Mouse (Mus musculus): ENCODE data around the gene Tbl2. TPM values are rescaled to one million over a fixed set of nuclear protein-coding genes. Genes with fewer than 3 reads are reported as not detected.

Gene Tbl2
- polyA plus RNA-seq, 2 experiments = 5.5 to 10.2 TPM

GRCm38 (mm10) chr5:135186621-135187348 is 37.3 kb downstream of the Tbl2 start, which contains the start of gene Baz1b:
Gene Baz1b, plus strand, starts transcription at chr5:135187264.
- H3K9ac ChIP-seq (replicated peaks) = peak within 1 kb of the TSS; percentile 86
- H3K27me3 ChIP-seq (ENCODE audit: control insufficient read depth, insufficient read depth, low read length) = no peaks in the 10 kb centered on the region
- peaks cover 12 to 15% of the 10 kb centered on the region in 2 experiments for H3K4me1 ChIP-seq (replicated peaks; ENCODE audit: control insufficient read depth in 2 of 2, insufficient read depth in 2 of 2, low read length in 1 of 2)
- peak within 1 kb of the TSS; percentile 80 for H3K4me2 ChIP-seq (ENCODE audit: low read depth)
- H3K36me3 ChIP-seq (replicated peaks; ENCODE audit: control insufficient read depth, insufficient read depth, low read depth) = peaks cover 26% of the 10 kb centered on the region
- ATAC-seq (ENCODE audit: insufficient read depth) (peak; percentile 95), DNase-seq (ENCODE audit: low read depth in 3 of 3, low spot score in 3 of 3) (peak; percentile 95)
- under 1% methylated on average over 55 of the region's 57 CpGs for WGBS (ENCODE audit: insufficient replicate concordance)
- H3K4me3 ChIP-seq (ENCODE audit: insufficient read depth in 1 of 2, low read depth in 2 of 2, low read length in 2 of 2) = peak within 1 kb of the TSS; percentile 87 to 89
- no peaks in the 10 kb centered on the region for H3K9me3 ChIP-seq (ENCODE audit: control insufficient read depth, low read length)
- TF ChIP-seq EP300 (IDR thresholded peaks at IDR 0.05; ENCODE audit: low read depth) = no peak
- no peak for TF ChIP-seq CTCF (IDR thresholded peaks at IDR 0.05; ENCODE audit: low read depth)
- peak within 1 kb of the TSS; percentile 87 for H3K27ac ChIP-seq

GRCm38 (mm10) chr5:135187349-135188213 is 38.1 kb downstream of the Tbl2 start:
- under 1% methylated on average over 99 of the region's 102 CpGs for WGBS (ENCODE audit: insufficient replicate concordance)
- H3K9me3 ChIP-seq (ENCODE audit: control insufficient read depth, low read length) = no peaks in the 10 kb centered on the region
- DNase-seq (ENCODE audit: low read depth in 3 of 3, low spot score in 3 of 3) (peak in 2 of 3 experiments; percentile 50 to 57), ATAC-seq (ENCODE audit: insufficient read depth) (peak; percentile 73)
- peak overlapping the region; percentile 86 for H3K9ac ChIP-seq (replicated peaks)
- H3K27ac ChIP-seq = peak overlapping the region; percentile 87
- H3K4me3 ChIP-seq (ENCODE audit: insufficient read depth in 1 of 2, low read depth in 2 of 2, low read length in 2 of 2) = peak overlapping the region; percentile 80 to 89
- no peaks in the 10 kb centered on the region for H3K27me3 ChIP-seq (ENCODE audit: control insufficient read depth, insufficient read depth, low read length)
- TF ChIP-seq CTCF (IDR thresholded peaks at IDR 0.05; ENCODE audit: low read depth) = no peak
- TF ChIP-seq EP300 (IDR thresholded peaks at IDR 0.05; ENCODE audit: low read depth) = no peak
- peak overlapping the region; percentile 75 for H3K4me2 ChIP-seq (ENCODE audit: low read depth)
- H3K4me1 ChIP-seq (replicated peaks; ENCODE audit: control insufficient read depth in 2 of 2, insufficient read depth in 2 of 2, low read length in 1 of 2) = peaks cover 12 to 15% of the 10 kb centered on the region in 2 experiments
- H3K36me3 ChIP-seq (replicated peaks; ENCODE audit: control insufficient read depth, insufficient read depth, low read depth) = peaks cover 28% of the 10 kb centered on the region

- H3K4me2 ChIP-seq (ENCODE audit: low read depth) = peak overlapping the region; percentile 75
- H3K27me3 ChIP-seq (ENCODE audit: control insufficient read depth, insufficient read depth, low read length) = no peaks in the 10 kb centered on the region
- H3K4me1 ChIP-seq (replicated peaks; ENCODE audit: control insufficient read depth in 2 of 2, insufficient read depth in 2 of 2, low read length in 1 of 2) = peaks cover 12 to 18% of the 10 kb centered on the region in 2 experiments
- peaks cover 34% of the 10 kb centered on the region for H3K36me3 ChIP-seq (replicated peaks; ENCODE audit: control insufficient read depth, insufficient read depth, low read depth)
- DNase-seq (ENCODE audit: low read depth in 3 of 3, low spot score in 3 of 3) = no peak
- H3K4me3 ChIP-seq (ENCODE audit: insufficient read depth in 1 of 2, low read depth in 2 of 2, low read length in 2 of 2) = peak overlapping the region; percentile 80 to 89
- no peak for ATAC-seq (ENCODE audit: insufficient read depth)
- peak overlapping the region; percentile 87 for H3K27ac ChIP-seq
- TF ChIP-seq CTCF (IDR thresholded peaks at IDR 0.05; ENCODE audit: low read depth) = no peak
- TF ChIP-seq EP300 (IDR thresholded peaks at IDR 0.05; ENCODE audit: low read depth) = no peak
- under 1% methylated on average over 8 of the region's 8 CpGs for WGBS (ENCODE audit: insufficient replicate concordance)
- H3K9me3 ChIP-seq (ENCODE audit: control insufficient read depth, low read length) = no peaks in the 10 kb centered on the region
- H3K9ac ChIP-seq (replicated peaks) = peak overlapping the region; percentile 86
Measured at GRCm38 (mm10) chr5:135188214-135188554, 38.7 kb downstream of the Tbl2 start.

- Histone ChIP-seq H3K27ac (no peak overlapping the region), H3K36me3 (replicated peaks; ENCODE audit: control insufficient read depth, insufficient read depth, low read depth) (peaks cover 47% of the 10 kb centered on the region)
- TF ChIP-seq EP300 (IDR thresholded peaks at IDR 0.05; ENCODE audit: low read depth) (no peak), CTCF (IDR thresholded peaks at IDR 0.05; ENCODE audit: low read depth) (no peak)
Measured at GRCm38 (mm10) chr5:135189281-135190022, 40.0 kb downstream of the Tbl2 start.

More at GRCm38 (mm10) chr5:135189281-135190022, 40.0 kb downstream of the Tbl2 start:
- no peak for ATAC-seq (ENCODE audit: insufficient read depth)
- 57% methylated on average over 2 of the region's 2 CpGs for WGBS (ENCODE audit: insufficient replicate concordance)
- Histone ChIP-seq H3K27me3 (ENCODE audit: control insufficient read depth, insufficient read depth, low read length) (no peaks in the 10 kb centered on the region), H3K9me3 (ENCODE audit: control insufficient read depth, low read length) (no peaks in the 10 kb centered on the region), H3K4me3 (ENCODE audit: insufficient read depth in 1 of 2, low read depth in 2 of 2, low read length in 2 of 2) (peak overlapping the region; percentile 49 to 89), H3K4me2 (ENCODE audit: low read depth) (peak overlapping the region; percentile 75), H3K4me1 (replicated peaks; ENCODE audit: control insufficient read depth in 2 of 2, insufficient read depth in 2 of 2, low read length in 1 of 2) (peaks cover 12 to 18% of the 10 kb centered on the region in 2 experiments), H3K9ac (replicated peaks) (peak overlapping the region; percentile 86)
- no peak for DNase-seq (ENCODE audit: low read depth in 3 of 3, low spot score in 3 of 3)

Measured in liver, embryonic 14.5 days (tissue).